Mouse (Mus musculus) liver, embryonic 11.5 days (tissue): ENCODE data around the gene Entpd1. TPM values are rescaled to one million over a fixed set of nuclear protein-coding genes. Genes with fewer than 3 reads are reported as not detected.
A peak's percentile ranks its signal among the peaks of the same experiment; 100 is the strongest.

Experiments
- ATAC-seq: fragments of 200-750 bp; cut with Nextera tagmentation; replicated peaks from 2 replicates; pipeline ENCODE4 v1.8.0; 2017; ENCODE audit warnings: moderate number of reproducible peaks, mild to moderate bottlenecking, moderate TSS enrichment, moderate library complexity; ENCODE audit not compliant: low FRiP score
- DNase-seq: peaks from one replicate; pipeline ENCODE4 v3.0.0-alpha.2; 2017; ENCODE audit warnings: low spot score
- H3K27ac ChIP-seq: fragments of 300-500 bp; sonication (generic); 2 replicates; pipeline ENCODE4 v1.5.1; 2014; ENCODE audit warnings: mild to moderate bottlenecking, low read depth, low read length, control low read depth
- H3K27me3 ChIP-seq: fragments of 300-500 bp; sonication (generic); replicated peaks from 2 replicates; pipeline ENCODE4 v1.6.1; 2014; ENCODE audit warnings: low read length, mixed read lengths; ENCODE audit not compliant: control insufficient read depth, insufficient read depth
- H3K36me3 ChIP-seq: fragments of 300-500 bp; sonication (generic); 2 replicates; pipeline ENCODE4 v1.6.1; 2014; ENCODE audit warnings: mild to moderate bottlenecking, low read length, moderate library complexity, mixed read lengths; ENCODE audit not compliant: control insufficient read depth, insufficient read depth
- H3K4me1 ChIP-seq: fragments of 300-500 bp; sonication (generic); replicated peaks from 2 replicates; pipeline ENCODE4 v1.6.1; 2014; ENCODE audit warnings: low read length, mixed read lengths; ENCODE audit not compliant: control insufficient read depth, insufficient read depth
- H3K4me2 ChIP-seq: fragments of 300-500 bp; sonication (generic); 2 replicates; pipeline ENCODE4 v1.6.1; 2014; ENCODE audit warnings: mild to moderate bottlenecking, control low read depth, moderate library complexity
- H3K4me3 ChIP-seq: fragments of 300-500 bp; sonication (generic); 2 replicates; pipeline ENCODE4 v1.5.1; 2014; ENCODE audit warnings: low read depth, low read length, control low read depth
- H3K9ac ChIP-seq: fragments of 300-500 bp; sonication (generic); 2 replicates; pipeline ENCODE4 v1.6.1; 2014; ENCODE audit warnings: low read depth, low read length, control low read depth
- H3K9me3 ChIP-seq: fragments of 300-500 bp; sonication (generic); 2 replicates; pipeline ENCODE4 v1.6.1; 2016; ENCODE audit warnings: low read length, inconsistent platforms, mixed read lengths; ENCODE audit not compliant: control insufficient read depth
- WGBS: fragments of 180-500 bp; shearing (Covaris S2); extraction: QIAGEN DNeasy Blood & Tissue Kit; methylation state at CpG from one replicate; pipeline ENCODE4 v1.1.7; 2014; 5-methylcytosine and 5-hydroxymethylcytosine counted together
- polyA plus RNA-seq: library from polyadenylated mRNA; unstranded; fragments of >200 nt; fragmentation: Nextera tagmentation; extraction: Ambion mirVana; gene quantifications from 2 replicates; pipeline ENCODE4 v1.2.1, GENCODE M21; 2014

The Entpd1 gene
- polyA plus RNA-seq, result 3.0 and 3.8 TPM in 2 replicates

GRCm38 (mm10) chr19:40611830-40612506 is at the start of gene Entpd1, which contains the start of gene Tctn3:
Gene Entpd1, plus strand, starts transcription at chr19:40612366.
Gene Tctn3, minus strand, starts transcription at chr19:40612233.
- peaks cover 3% of the 10 kb centered on the region; the same call in 1 of the 2 replicates for H3K36me3 ChIP-seq
- peaks cover 6% of the 10 kb centered on the region for H3K4me1 ChIP-seq
- peak; percentile 95 for DNase-seq
- H3K27ac ChIP-seq, result no peak within 1 kb of the TSS
- no peaks in the 10 kb centered on the region for H3K9me3 ChIP-seq
- peak; percentile 100 for ATAC-seq
- under 1% methylated on average over 45 of the region's 45 CpGs for WGBS
- peak within 1 kb of the TSS; percentile 93 for H3K4me2 ChIP-seq
- H3K27me3 ChIP-seq, result no peaks in the 10 kb centered on the region
- peak within 1 kb of the TSS; percentile 66 for H3K9ac ChIP-seq
- peak within 1 kb of the TSS; percentile 68 for H3K4me3 ChIP-seq

DNA sequence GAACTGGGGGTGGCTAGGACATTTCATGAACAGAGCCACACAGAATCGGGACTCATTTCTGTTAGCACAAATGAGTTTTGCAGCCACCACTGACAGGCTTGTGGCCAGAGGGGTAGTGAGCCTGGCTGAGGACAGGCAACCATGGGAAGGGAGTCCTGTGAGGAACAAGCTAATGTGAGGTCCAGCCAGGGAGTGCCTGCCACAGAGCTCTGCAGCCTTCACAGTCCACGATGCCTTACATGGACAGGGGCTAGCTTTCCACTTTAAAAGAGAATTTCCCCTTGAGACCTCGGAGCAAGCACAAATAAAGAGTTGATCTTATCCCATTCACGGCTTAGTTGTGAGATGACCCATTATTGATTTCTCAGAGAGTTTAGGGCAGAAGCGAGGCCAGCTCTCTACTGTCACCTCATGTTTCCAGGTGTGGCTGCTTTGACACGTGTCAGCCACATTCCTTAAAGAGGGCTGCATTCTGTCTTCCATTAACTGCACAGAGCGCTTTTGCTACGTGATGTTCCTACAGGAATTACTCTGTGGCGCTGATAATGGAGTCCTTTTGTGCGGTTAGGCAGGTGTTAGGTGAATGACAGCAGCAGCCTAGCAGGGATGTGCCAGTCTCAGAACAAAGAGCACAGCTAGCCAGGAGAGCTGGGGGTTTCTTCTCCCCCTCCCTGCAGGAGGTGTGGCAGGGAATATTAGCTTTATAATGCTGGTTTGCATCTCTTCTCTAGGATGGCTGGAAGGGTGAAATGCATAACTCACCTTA is 48.1 kb upstream of the Entpd1 start:
- H3K9me3 ChIP-seq, result no peaks in the 10 kb centered on the region
- no peak overlapping the region for H3K9ac ChIP-seq
- H3K4me2 ChIP-seq, result no peak overlapping the region
- no peaks in the 10 kb centered on the region for H3K4me1 ChIP-seq
- WGBS, result 86% methylated on average over 10 of the region's 10 CpGs
- no peak overlapping the region for H3K27ac ChIP-seq
- H3K4me3 ChIP-seq, result no peak overlapping the region
- no peaks in the 10 kb centered on the region for H3K27me3 ChIP-seq
- DNase-seq, result no peak
- ATAC-seq, result no peak
- H3K36me3 ChIP-seq, result peaks cover 45% of the 10 kb centered on the region

- 92% methylated on average over 3 of the region's 3 CpGs for WGBS
- Histone ChIP-seq H3K9ac (no peak overlapping the region), H3K4me3 (no peak overlapping the region), H3K27ac (no peak overlapping the region), H3K9me3 (peaks cover 11% of the 10 kb centered on the region), H3K4me2 (no peak overlapping the region), H3K4me1 (no peaks in the 10 kb centered on the region), H3K27me3 (no peaks in the 10 kb centered on the region), H3K36me3 (peaks cover 67% of the 10 kb centered on the region)
- DNase-seq (no peak), ATAC-seq (no peak)
Measured at GRCm38 (mm10) chr19:40567616-40568015, 44.5 kb upstream of the Entpd1 start.

- Histone ChIP-seq H3K4me3 (no peak overlapping the region), H3K27me3 (no peaks in the 10 kb centered on the region), H3K9ac (no peak overlapping the region), H3K27ac (no peak overlapping the region), H3K9me3 (peaks cover 11% of the 10 kb centered on the region), H3K4me2 (no peak overlapping the region), H3K36me3 (peaks cover 72% of the 10 kb centered on the region), H3K4me1 (no peaks in the 10 kb centered on the region)
- DNase-seq (no peak), ATAC-seq (no peak)
- WGBS, result 90% methylated on average over 9 of the region's 9 CpGs
Measured at GRCm38 (mm10) chr19:40570726-40571125, 41.4 kb upstream of the Entpd1 start.

- Histone ChIP-seq H3K27me3 (no peaks in the 10 kb centered on the region), H3K4me3 (no peak overlapping the region), H3K36me3 (peaks cover 61% of the 10 kb centered on the region), H3K9me3 (peaks cover 4% of the 10 kb centered on the region), H3K27ac (no peak overlapping the region), H3K4me2 (no peak overlapping the region), H3K4me1 (no peaks in the 10 kb centered on the region), H3K9ac (no peak overlapping the region)
- 71% methylated on average over 5 of the region's 5 CpGs for WGBS
- ATAC-seq (no peak), DNase-seq (no peak)
Measured at GRCm38 (mm10) chr19:40575438-40575837, 36.7 kb upstream of the Entpd1 start.

DNA sequence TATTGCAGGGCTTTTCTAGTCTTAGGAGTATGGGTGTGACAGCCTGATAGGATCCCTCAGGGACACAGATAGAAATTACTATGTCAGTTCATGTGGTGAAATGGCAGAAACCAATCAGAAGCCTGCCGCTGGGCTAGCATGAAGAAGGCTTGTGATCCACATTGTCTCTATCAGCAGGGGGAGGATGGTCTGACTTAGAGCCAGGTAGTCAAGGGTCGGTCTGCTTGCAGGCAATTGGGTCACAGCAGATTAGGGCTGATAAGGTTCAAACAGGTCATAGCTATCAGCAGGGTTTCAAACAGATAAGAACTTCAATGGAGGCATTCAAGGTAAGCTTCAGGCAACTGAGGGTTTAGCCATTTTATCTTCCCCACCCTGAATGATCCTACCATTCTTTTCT is 31.3 kb upstream of the Entpd1 start:
- Histone ChIP-seq H3K27me3 (no peaks in the 10 kb centered on the region), H3K4me2 (no peak overlapping the region), H3K9ac (no peak overlapping the region), H3K27ac (no peak overlapping the region), H3K4me3 (no peak overlapping the region), H3K4me1 (peaks cover 17% of the 10 kb centered on the region), H3K36me3 (peaks cover 35% of the 10 kb centered on the region), H3K9me3 (no peaks in the 10 kb centered on the region)
- 65% methylated on average over 2 of the region's 2 CpGs for WGBS
- ATAC-seq (no peak), DNase-seq (no peak)

- DNase-seq, result no peak
- Histone ChIP-seq H3K27ac (no peak overlapping the region), H3K4me2 (no peak overlapping the region), H3K36me3 (peaks cover 33% of the 10 kb centered on the region), H3K27me3 (no peaks in the 10 kb centered on the region), H3K4me3 (no peak overlapping the region), H3K4me1 (peaks cover 25% of the 10 kb centered on the region), H3K9me3 (no peaks in the 10 kb centered on the region), H3K9ac (no peak overlapping the region)
- ATAC-seq, result no peak
- 74% methylated on average over 5 of the region's 5 CpGs for WGBS
Measured at GRCm38 (mm10) chr19:40581662-40582061, 30.5 kb upstream of the Entpd1 start.

DNA sequence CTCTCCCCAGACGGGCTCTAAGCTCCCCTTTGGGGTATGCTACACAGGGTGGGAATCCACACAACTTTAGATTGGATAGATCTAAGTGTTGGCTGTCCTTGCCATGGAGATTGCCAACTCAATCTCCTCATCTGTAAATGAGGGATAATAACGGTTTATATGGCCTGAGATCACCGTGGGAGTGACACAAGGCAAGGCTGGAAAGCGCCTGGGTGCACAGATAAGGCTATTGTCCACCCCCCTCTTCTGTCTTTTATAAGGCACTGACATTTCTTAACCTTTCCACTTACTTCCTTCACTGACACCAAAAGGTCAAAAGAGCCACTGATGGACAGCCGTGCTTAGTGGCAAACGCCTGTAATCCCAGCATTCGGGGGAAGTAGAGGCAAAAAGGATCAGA is 25.3 kb upstream of the Entpd1 start:
- peak; percentile 33 for ATAC-seq
- Histone ChIP-seq H3K27me3 (no peaks in the 10 kb centered on the region), H3K4me3 (peak overlapping the region; percentile 85), H3K27ac (peak overlapping the region; percentile 79), H3K4me2 (peak overlapping the region; percentile 77), H3K4me1 (peaks cover 24% of the 10 kb centered on the region), H3K9ac (peak overlapping the region; percentile 81), H3K9me3 (no peaks in the 10 kb centered on the region), H3K36me3 (peaks cover 8% of the 10 kb centered on the region)
- DNase-seq, result no peak
- 36% methylated on average over 7 of the region's 7 CpGs for WGBS
